Mouse (Mus musculus) retina, adult 2 months (tissue): ENCODE measurements around the gene Cd300c2.
"Not testable (repeated sequence)": the region's sequence is repeated elsewhere in the genome, so short reads cannot be mapped to it uniquely, and the experiment has no call there.

Experiments used
- DNase-seq: peaks from one replicate; pipeline ENCODE4 v3.0.0-alpha.2; 2012; ENCODE audit warnings: low read depth, low spot score

Gene Cd300c2

DNA sequence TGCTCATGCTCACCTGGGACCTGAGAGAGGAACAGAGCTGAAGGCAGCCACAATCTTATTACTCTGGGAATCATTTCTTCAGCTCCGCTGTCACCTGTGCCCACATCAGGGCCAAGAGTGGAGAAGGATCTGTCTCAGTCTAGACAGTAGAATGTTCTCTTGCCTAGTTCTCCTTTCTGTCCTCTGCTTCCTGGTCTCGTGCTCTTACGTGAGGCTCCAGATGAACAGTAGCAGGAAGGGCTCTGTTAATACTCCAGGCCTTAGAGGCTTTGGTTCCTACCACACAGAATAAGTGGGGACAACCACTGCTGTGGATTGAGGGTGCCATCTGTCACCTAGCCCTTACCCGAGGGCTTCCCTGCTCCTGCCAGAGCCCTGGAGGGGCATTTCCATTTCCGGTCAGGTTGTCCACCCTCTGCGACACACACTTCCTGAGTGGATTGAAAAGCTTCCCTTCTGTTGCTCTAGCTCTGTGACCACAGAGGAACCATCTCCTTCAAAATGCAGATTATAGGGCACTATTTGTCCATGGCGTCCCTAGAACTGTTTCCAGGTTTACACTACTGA lies at the start of gene Cd300c2:
Cd300c2 (minus strand) TSS at position 407 of the 567 bp plus-strand sequence.
- no peak for DNase-seq

DNA sequence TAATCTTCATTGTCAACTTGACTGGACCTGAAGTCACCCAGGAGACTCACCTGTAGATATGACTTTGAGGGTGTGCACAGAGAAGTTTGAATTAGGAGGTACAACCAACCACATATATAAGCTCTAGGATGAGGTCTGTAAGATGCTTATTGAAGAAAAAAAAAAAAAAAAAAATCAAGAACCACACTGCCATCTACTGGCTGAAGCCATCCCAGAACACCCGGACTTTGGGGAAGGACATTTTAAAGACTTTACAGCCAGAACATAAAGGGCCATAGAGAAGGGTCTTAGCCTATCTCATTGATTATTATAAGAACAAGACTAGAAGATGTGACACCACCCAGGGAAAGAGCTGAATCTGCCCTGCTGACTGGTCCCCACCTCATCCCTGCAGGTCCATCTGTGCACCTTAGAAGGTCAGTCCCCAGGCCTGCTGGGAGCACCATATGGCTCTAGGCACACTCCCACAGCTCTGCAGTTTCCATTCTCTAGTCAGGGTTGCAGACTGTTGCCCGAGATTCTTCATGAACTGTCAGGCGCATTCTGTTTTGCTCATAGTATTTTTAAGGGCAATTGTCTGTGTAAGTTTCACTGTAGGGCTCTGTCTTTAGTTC lies 47.7 kb upstream of the Cd300c2 start:
- DNase-seq = no peak

- no peak for DNase-seq
These were observed 46.6 kb upstream of the Cd300c2 start, which contains the start of gene Cd300ld3 for GRCm38 (mm10) chr11:115048259-115048658. TSS of gene Cd300ld3 (minus strand) at chr11:115048409.

- DNase-seq = not testable (repeated sequence)
These were observed 36.0 kb upstream of the Cd300c2 start, which contains the start of gene Cd300ld5 for GRCm38 (mm10) chr11:115037669-115038068. TSS of gene Cd300ld5 (minus strand) at chr11:115037769.

DNA sequence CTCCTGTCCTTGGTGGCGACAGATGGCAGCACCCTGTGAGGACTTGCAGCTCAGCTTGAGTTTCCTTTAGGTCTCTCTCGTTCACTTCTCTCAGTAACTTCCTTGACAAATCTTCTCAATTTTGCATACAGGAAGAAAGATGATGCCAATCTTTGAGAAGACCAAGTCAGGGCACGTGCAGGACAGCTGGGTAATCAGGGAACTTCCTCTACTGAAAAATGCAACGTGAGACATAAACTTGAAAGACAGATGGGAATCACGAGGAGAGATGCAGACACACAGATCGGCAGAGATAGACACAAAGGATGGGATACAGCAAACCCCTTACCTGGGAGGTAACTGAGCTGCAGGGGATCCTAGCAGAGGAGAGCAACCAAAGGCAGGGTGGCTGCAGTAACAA lies 25.2 kb upstream of the Cd300c2 start, which contains the start of gene Cd300ld4:
Cd300ld4 (minus strand) TSS at position 101 of the 400 bp plus-strand sequence.
- DNase-seq = not testable (repeated sequence)

GRCm38 (mm10) chr11:115016093-115016492 lies 14.4 kb upstream of the Cd300c2 start, which contains the start of gene Cd300ld2:
TSS of gene Cd300ld2 (minus strand) at chr11:115016193.
- not testable (repeated sequence) for DNase-seq

DNA sequence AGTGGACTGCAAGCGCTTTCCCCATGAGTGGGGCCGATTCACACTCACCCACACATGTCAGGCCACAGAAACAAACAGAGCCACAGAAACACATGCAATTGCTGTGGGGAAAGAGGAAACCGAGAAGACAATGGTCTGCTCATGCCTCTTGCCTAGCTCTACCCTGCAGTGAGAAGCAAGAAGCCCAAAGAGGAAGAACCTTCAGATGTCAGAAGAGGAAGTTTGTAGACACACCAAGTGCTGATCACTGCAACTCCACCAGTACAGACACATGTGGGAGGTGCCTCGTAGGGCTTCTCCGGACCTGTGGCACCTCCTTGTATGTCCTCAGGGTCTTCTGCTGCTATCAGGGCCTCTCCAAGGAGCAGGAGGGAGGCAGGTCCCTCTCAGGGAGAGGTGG lies 2.4 kb upstream of the Cd300c2 start:
- DNase-seq = no peak

DNA sequence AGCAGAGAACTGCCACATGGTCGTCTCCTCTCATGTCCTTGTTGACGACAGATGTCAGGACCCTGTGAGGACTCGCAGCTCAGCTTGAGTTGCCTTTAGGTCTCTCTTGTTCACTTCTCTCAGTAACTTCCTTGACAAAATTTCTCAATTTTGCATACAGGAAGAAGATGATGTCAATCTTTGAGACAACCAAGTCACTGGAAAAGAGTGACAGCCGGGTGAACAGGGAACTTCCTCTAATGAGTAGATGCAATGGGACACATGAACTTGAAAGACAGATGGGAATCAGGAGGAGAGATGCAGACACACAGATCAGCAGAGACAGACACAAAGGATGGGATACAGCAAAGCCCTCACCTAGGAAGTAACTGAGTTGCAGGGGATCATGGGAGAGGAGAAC lies 11.9 kb downstream of the Cd300c2 start, which contains the start of gene Cd300ld:
Cd300ld (minus strand) TSS at position 130 of the 400 bp plus-strand sequence.
- DNase-seq = no peak

- DNase-seq = no peak
These were observed 19.8 kb downstream of the Cd300c2 start for GRCm38 (mm10) chr11:114981866-114982265.

GRCm38 (mm10) chr11:114972726-114973125 lies 29.0 kb downstream of the Cd300c2 start:
- no peak for DNase-seq

- no peak for DNase-seq
These were observed 32.9 kb downstream of the Cd300c2 start, which contains the start of gene Cd300c for GRCm38 (mm10) chr11:114968752-114969207. TSS of gene Cd300c (minus strand) at chr11:114969157.

DNA sequence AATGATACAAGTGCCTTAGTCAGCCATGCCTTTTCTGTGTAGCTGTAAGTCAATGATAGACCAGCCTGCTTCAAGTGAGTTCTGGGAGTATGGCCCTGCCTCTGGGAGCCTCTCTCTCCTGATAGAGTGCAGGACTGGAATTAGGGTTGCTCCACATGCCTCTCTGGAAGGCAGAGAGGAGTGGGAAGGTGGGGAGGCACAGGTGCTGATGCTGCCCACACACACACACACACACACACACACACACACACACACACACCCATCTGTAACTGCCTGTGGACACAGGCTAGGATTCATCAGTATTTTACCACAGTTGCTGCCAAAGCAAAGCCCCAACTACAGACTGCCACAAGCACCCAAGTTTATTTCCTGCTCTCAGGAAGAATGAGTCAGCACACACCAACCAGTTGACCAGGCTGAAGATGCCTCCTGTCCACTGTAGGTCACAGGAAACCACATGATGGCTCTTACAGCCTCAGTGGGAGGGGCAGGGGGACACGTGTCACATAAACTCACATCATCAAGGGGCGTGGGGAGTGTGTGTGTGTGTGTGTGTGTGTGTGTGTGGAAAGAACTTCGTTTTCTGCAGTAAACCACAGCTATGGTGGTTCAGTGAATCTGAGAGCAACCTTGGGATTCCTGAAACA lies 36.4 kb downstream of the Cd300c2 start:
- DNase-seq = no peak

GRCm38 (mm10) chr11:114960369-114960768 lies 41.3 kb downstream of the Cd300c2 start:
- DNase-seq = no peak
